Mouse (Mus musculus): ENCODE data around the gene Lcor.

The Lcor gene

DNA sequence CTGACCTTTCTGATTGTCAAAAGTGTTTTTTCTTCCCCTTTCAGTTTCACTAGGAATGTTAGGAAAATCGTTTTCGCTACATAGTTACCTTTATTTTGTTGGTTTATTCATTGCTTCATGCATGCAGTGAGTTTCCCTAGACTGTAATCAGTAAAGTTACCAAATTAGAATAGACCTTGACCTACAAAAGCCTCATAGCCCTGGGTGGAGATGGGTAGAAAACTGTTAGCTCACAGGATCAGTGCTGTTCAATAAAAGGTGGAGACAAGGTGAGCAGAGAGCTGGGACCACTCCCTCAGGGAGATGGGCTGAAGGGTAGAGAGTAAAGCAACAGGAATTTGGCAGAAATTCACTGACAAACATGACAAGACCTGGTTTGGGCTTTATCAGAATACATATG lies 91.3 kb downstream of the Lcor start:
- no peak for DNase-seq

DNA sequence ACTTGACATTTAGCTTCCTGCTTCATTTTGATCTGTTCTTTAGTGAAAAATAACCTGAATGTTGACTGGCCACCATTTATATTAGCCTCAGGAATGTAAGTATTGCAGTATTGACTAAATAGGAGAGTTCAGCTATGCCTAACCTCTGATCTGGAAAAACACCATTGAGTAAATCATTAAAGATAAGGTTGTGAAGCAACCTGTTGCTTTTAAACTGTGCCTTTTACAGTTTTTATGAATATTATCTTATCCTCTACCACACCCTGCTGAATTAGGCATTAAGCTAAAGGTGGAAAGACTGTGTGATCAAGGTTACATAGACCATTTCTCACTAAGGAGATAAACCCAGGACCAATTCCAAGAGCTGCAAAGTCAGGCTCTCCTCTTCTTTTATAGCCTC lies 95.1 kb downstream of the Lcor start:
- DNase-seq, result no peak

DNA sequence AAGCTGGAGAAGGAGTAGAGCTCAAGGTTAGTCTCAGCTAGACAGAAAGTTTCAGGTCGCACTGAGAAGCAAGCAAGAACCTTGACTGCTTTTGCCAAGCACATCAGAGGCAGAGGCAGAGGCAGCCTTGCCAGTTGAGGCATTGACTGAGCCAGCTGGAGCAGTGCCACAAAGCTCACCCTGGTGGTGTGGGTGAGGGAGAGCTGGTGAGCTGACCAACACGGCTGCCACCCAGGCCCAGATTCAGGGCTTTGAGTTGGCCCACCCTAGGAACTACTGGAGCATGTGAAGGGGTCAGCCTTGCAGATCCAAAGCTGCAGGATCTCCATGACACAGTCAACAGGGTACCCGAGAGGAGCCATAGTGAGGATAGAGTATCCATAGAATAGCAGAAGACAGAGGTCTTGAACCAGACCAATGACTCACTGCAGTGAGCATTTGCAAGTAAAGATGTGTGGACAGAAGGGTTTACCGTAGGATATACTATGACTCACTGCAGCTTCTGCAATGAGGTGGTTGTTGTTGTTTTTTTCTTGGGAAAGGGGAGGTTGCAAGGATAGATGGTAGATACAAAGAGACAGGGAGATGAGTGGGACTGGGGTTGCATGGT lies 97.0 kb downstream of the Lcor start:
- no peak for DNase-seq

DNA sequence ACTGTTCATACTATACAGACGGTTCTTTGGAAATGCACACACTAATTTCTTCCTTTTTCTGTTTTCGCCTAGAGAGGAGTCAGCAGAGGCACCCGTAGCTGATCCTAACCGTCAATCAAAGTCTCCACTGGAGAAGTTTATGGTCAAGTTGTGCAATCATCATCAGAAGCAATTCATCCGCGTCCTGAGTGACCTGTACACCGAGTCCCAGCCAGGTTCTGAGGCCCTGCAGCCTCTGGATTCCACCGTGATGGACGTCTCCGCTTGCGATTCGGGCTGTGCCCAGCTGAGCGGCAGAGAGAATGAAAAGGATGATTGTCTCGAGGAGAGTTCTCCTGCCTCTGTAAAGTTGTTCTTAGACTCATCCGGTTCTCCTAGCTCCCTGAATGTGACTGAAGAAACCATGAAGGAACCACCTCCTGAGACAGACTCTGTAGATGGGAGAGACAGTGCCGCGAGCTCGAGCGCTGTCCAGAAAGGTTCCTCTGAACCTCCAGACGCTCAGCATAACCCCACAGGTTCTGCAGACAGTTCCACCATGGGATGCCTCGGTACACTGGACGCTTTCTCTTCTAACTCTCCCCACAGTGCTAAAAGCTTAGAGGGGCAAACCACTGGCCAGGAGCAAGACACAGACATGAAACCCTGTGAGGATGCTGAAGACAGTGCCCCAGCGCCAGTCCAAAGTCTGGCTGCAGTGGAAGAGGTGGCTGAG lies 99.4 kb downstream of the Lcor start, which contains the start of gene Gm340:
Gene Gm340, plus strand, starts transcription at position 665 of the 715 bp plus-strand sequence.
- DNase-seq, result no peak

DNA sequence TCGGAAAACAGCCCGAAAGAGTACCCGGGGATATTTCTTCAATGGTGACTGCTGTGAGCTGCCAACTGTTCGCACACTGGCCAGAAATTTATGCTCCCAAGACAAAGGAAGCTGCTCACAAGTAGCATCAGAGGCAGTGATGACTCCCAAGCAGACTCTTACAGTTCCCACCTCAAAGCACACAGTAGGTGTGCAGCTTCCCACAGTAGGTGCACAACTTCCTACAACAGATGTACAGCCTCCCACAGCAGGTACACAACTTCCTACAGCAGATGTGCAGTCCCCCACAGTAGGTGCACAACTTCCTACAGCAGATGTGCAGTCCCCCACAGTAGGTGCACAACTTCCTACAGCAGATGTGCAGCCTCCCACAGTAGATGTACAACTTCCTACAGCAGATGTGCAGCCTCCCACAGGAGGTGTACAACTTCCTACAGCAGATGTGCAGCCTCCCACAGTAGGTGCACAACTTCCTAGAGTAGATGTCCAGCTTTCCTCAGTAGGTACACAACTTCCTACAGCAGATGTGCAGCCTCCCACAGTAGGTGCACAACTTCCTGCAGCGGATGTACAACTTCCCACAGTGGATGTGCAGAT lies 100.6 kb downstream of the Lcor start:
- DNase-seq, result no peak

DNA sequence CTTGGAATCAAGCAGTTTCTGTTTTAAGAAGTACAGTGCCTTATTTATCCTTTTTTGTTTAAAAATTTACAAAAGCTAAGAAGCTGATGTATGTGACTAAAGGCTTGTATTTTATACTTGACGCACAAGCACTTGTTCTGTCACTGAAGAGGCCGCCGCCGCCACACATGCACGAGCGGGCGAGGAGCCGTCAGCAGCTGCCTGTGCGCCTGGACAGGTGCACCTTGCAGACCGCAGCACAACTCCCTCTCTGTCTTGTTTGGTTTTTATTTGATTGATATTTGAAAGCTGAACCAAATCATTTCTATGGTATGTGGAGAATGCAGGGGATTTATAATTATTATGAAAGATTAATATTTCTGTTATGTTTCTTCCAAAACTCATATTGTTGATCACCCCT lies 104.3 kb downstream of the Lcor start:
- no peak for DNase-seq

DNA sequence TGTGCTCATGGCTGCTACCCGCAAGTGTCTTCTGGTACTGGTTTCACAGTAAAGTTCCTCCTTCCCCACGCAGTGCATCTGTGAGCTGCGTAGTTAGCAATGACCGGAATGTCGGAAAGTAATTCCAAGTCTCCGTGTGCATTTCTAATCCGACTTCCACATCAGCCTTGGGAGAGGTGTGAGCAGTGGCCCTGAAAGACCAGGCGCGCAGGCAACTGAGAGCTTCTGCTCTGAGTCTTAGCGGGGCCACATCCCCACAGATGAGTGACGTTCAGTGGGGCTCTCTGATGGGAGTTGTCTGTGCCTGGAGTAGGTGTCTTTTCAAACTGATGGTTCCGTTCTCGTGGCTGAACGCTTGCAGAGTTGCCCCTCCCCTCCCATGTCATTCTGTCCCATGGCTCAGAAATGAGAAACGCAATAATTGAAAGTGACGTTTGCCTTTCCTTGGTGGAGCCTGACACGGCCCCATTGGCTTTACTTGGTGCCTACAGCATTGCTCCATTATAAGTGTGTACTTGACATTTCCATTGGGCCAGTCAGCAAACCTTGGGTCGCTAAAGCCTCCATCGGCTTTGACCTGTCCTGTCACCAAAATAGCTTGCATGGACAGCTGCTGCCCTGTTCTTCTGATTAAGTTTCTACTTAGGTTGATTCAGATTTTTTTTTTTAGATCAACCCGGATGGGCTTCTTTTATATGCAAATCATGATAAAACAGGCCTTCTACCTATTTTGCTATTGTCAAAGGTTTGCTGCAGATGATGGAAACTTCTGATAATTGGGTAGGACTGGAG lies 105.2 kb downstream of the Lcor start:
- no peak for DNase-seq

DNA sequence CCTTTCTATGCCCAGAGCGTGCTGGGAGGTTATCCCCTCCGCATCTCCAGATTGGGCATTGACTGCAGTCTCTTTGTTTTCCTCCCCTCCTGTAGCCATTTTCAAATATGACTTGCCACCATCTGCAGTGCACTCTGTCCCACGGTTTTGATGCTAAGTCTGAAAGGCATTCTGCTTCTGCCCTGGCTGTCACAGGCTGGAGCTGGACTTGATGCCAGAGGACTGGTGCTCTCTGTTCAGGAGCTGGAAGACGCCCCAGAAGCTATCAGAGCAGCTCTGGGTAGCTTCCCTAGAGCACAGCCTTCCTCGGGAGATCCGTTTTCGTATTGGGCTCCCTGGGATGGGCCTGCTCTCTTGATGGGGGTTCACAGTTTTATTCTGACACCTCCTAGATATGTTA lies 106.6 kb downstream of the Lcor start:
- DNase-seq, result no peak

DNA sequence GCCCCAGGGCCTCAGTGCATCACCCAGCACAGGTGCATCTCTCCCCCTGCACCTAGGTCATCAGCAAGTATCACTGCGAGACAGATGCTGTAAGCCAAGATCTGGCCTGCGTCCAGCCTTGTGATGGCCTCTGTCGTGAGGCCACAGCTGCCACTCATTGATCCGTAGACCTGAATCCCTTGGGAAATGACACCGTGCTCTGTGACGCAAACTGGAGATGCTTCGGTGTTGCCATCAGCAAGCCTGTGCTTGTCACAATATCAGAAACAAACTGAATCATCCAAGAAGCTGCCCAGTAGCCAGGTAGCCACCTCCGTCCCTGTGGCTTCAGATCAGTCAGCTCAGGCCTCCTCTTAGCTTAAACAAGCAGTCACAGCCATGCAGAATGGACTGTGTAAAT lies 107.2 kb downstream of the Lcor start:
- DNase-seq, result no peak

DNA sequence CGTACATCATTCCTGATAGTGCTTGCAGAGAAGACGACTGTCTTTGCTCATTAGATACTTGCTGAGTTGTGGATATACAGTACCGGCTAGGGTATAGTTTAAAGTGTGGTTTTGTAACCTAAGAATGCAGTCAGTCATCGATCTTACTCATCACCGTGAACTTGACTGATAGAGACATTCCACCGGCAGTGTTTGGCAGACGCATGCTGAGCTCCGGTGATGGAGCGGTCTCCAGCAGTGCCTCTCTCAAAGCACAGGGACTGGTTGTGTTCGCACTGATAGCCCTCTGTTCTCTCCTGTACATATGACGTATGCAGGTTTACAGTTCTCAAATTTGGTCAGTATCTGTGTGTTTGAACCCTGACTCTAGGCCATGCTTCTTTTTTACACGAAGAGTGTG lies 109.4 kb downstream of the Lcor start:
- no peak for DNase-seq

DNA sequence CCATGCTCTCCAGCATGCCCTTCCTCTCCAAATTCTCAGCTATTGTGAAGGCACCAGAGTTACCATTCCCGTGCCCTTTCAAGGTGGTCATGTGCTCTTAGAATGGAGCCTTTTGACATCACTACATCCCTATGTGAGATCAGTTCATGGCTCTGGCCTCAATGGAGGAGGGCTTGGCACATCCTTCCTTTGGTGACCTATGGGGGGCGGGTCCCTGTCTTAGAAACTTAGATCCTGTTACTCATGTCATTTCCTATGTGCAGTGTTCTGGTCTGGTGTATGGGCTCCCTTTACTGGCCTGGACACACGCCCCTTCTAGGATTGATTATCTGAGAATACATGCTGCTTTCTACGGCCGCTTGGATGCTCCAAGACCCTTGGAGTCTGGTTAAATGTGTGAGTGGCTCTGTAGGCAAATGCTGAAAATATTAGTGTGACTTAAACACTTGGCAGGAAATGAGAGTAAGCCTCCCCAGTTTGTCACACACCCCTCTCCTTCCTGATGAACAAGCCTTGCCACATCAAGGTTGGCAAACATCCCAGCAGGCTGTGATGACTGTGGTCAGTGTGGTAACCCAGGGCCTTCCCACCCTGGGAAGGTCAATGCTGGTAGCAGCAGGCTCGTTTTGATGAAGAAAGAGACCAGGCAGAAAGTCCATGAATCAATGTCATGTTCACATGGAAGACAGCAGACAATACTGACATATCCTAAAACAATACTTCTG lies 114.9 kb downstream of the Lcor start:
- peak; percentile 80 to 81 for DNase-seq

DNA sequence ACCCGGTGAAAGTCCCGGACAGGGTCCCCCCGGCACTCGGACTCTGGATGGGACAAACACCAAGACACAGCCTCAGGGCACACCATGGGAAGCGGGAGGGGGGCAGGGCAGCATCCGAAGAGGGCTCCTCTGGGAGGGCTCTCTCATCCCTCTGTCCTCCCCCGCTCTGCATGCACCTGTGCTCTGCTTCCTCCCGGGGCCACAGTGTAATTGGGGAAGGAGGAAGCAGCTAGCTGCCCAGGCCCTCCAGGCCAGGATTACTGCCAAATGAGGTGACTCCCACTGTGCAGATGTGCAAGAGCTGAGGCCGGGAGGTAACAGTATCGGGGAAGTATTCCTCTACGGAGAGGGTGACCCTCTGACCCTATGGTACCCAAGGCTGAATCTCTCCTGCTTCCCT lies 118.2 kb downstream of the Lcor start:
- no peak for DNase-seq

DNA sequence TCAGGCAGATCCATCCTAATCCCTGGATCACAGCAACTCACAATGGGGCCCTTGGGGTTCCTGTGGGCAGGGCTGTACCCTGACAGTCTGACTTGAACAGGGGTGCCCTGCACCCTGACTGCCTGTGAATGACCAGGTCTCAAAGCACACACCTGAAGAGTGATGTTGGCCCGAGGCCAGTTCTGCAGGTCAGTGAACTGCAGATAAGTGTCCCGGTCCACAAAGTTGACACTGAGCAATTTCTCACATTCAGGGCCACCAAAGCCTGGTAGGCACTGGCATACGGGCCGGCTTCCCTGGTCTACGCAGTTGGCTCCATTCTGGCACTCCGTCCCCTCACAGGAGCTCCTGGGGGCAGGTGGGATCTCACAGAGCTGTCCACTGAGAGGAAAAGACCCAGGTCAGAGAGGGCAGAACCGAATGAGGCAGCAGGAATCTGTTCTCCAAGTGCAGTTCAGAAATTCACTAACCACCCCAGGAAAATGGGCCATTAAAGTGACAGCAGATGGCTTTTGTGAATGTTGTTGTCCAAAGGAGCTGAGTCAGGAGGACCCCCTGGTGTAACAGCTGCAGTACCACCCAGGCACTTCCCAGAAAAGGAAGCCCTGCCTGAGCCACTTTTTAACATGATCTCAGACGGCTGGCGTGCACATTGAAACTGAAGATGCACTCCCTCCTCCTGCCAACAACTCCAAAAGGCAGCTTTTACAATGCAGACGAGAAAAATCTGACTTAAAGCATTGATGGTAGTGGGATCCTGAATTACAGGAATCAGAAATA lies 124.0 kb downstream of the Lcor start:
- no peak for DNase-seq

DNA sequence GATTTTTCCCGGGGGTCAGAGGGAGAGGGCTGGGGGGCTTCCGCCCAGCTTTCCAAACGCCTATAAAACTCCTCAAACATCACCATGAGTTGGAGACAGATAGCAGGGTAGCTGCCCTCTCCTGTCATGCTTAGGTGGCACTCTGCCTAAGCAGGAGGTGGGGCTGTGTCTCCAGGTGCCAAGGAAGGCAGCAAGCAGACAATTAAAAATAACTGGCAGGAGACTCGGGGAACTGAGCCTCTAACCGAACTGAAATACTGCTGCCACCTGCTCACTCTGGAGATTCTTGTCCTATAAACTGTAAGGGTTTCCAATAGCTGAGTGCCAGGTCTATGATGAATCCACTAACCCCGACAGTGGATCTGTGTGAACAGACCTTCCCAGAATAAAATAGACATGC lies 129.2 kb downstream of the Lcor start:
- DNase-seq, result no peak

Measured in lung, postnatal 4 days (tissue).